Mouse (Mus musculus) embryonic fibroblast, embryonic 13.5 days (primary cell): ENCODE results near the gene Fastkd3.

ENCODE experiments used
- CTCF ChIP-seq: IDR thresholded peaks from 2 replicates; pipeline ENCODE4 v1.5.1; 2011; ENCODE audit warnings: mild to moderate bottlenecking, control low read depth, low read length, moderate library complexity, borderline replicate concordance; ENCODE audit not compliant: insufficient read depth
- POLR2A ChIP-seq: IDR thresholded peaks from 2 replicates; pipeline ENCODE4 v1.6.1; 2011; ENCODE audit warnings: low read depth, mild to moderate bottlenecking, control low read depth, low read length, moderate library complexity

- TF ChIP-seq CTCF (no peak), POLR2A (no peak)
Observed at GRCm38 (mm10) chr13:68601184-68601583, 19.1 kb downstream of the Fastkd3 start.
